Mouse (Mus musculus) urinary bladder, adult 2 months (tissue): ENCODE results near the gene Onecut1. TPM values are rescaled to one million over a fixed set of nuclear protein-coding genes. Genes with fewer than 3 reads are reported as not detected.

Source experiments
- DNase-seq: peaks from one replicate; pipeline ENCODE4 v3.0.0; 2022; ENCODE audit warnings: low spot score
- polyA plus RNA-seq: library from polyadenylated mRNA; depleted of rRNA; stranded (reverse); fragments of >200 nt; gene quantifications from 2 replicates; pipeline ENCODE4 v1.2.3, GENCODE M21; 2012; rRNA removed

Gene Onecut1
- polyA plus RNA-seq, result not detected in 2 replicates

DNA sequence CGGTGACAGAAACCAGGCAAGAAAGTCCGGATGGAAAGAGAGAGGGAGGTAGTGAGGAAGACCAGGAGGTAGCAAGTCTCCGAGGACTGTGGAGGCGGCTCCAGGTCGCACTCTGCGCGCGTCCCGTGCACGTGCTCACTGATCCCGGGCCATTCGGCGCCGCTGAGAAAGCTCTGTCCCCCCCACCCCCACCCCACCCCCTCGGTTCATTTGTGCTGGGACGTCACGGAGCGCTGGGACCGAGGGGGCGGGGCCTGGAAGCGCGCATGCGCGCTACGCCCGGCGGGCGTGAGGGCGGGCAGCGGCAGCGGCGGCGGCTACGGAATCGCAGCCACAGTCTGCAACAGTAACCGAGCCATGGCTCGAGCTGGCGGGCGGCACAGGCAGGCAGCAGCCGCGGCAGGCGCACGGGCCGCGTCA is at the start of gene Onecut1:
Gene Onecut1, plus strand, starts transcription at position 361 of the 420 bp plus-strand sequence.
- DNase-seq, result no peak

DNA sequence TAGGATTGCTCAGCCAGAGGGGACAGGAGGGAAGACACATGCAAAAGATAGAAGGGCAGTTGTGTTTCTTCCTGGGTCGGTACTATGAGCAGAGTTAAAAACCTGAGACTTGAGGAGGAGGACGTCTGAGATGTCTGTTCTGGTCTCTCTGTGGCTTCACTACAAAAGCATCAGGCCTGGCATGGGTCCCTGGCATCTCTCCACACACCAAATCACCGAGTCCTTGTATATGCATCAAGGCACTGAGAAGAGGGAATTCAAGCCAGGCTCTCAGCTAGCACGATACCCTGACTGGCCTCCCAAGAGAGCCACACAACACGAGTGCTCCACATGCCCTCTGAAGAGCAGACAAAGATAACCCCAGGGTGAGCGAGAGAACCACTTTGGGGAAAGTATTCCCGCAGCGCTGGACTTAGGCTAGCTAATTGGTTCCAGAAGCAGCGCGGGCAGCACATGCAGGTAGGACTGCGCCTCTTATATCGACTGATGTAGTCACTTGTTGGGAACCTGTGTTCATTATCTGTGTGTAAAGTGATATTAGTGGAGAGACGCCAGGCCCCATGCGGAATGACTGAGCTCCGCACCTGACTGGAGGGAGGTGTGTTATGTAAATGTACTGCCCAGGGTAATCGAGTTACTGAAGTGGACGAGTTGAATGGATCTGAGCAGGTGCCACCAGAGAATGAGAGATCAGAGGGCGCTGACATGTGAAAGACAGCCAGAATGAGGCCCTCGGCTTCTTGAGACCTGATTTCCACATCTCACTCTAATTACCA is 41.8 kb upstream of the Onecut1 start:
- DNase-seq, result no peak

GRCm38 (mm10) chr9:74825102-74825501 is 36.6 kb upstream of the Onecut1 start:
- DNase-seq, result no peak

DNA sequence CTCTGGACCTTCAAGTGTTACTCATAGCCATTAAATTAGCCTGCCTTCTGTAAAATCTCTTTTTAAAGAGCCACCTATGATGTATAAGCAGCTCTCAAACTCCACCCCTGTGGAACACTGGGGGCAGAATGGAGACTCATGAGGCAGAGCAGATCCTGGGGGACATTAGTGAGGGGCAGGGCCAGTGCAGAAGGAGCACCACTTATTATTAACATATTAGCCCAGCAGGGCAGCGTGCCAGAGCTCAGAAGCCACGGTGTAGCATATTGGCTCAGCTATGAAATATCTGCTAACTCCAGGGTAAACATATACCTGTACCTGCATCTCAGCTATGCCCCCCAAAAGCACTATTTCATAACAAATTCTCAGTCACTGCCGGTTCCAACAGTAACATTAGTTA is 32.5 kb upstream of the Onecut1 start:
- no peak for DNase-seq

GRCm38 (mm10) chr9:74842890-74843289 is 18.8 kb upstream of the Onecut1 start:
- no peak for DNase-seq

GRCm38 (mm10) chr9:74846867-74847830 is 14.6 kb upstream of the Onecut1 start:
- DNase-seq, result no peak

DNA sequence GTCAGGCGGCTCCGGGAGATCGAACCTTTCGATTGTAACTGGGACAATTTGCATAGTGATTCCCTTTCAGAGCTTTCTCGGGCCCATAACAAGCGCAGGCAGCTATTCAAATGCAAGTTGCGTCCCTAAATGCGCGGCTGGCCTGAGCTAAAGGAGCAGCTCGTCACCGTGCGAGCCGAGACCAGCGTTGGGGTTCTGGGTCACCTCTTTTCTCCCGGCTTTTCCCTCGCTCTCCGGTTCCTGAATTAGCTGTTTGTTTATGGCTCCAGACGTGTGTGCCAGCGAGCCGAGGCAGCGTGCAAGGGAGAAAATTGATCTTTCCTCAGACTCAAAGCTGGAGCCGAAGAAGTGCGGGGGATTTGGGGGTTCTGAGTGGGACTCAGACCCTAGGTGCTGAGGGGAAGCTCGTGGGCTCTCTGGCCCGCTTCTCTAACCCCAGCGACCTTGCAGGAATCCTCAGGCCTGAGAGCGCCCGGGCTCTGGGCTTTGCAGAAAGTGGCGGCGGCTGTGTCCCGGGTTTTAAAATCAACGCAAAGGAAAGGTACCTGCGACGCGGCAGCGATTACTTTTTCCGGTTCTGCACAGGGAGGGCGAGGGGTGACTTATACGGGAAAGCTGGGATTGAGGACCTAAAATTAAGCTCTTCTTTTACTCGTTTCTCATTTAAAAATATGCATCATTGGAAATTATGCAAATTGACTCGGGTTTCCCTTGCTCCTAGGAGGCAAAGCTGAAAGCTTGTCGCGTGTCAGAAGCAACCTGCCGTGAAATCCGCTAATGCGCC is 13.1 kb upstream of the Onecut1 start:
- DNase-seq, result no peak

- DNase-seq, result no peak
Measured at GRCm38 (mm10) chr9:74849195-74849978, 12.3 kb upstream of the Onecut1 start.

DNA sequence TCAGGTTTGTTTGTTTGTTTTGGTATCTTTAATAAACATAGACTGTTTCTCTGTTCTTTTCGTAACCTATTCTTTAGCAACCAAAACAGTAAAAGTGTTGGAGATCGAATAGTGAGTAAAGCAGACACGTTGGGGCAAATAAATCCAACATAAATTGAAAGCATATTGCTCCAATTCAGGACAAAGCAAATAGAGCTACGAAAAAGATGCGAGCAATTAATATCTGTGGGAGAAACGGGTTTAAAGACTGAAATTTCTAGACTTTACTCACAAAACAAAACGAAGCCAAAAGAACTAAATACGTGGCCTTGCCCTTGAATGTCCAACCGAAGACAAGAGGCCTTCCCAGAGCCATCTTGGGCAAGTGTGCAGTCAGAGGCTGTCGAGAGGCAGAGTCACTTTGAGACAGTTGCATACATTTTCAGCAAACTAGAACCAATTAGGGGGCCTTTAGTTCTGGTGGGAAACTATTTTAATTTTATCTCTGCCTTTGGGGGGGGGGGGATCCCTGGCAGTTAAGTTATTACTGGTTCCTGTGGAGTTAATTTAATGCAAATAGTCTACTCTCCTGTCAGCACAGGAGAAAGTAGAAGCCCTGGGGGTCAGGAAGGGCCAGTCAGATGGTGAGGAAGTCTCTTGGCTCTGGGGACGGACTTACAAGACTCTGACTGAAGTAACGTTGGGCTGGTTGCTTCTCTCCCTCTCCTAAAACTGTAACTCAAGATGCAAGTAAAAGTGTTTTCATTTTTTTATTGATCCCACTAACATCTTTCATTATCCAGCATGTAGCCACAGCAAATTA is 11.5 kb upstream of the Onecut1 start:
- DNase-seq, result no peak

DNA sequence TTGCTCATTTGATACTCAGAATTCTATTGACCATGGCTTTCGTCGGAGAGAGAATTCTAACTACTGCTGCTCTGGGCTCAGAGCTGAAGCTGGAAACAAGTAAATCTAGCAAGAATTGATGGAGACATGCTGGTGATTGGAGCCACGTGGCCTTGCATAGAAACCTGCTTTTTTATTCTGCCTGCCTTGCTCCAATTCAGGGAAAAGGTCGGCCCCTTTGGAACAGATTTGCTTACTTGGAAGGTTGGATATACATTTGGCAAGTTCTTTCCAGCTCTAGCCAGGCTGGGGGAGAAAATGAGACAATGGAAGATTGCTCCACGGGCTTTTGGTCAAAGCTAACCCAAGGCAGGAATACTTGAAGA is 11.0 kb upstream of the Onecut1 start:
- no peak for DNase-seq

DNA sequence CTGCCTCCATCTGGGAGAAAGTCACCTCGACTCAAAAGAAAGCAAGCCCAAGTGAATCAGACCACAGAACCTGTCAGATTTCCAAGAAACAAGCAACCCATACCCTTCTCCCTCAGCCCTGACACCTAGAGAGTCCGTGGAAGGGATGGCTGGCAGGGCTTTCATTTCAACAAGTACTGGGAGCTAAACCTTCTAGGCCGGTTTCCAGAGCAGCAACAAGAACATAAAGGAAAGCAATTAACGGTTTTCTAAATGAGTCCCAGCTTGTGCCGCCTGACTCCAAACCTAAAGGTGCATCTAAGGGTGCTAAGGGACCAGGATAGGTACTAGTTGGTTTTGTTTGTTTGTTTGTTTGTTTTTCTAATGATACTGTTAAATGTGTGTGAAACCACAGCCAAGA is 10.1 kb upstream of the Onecut1 start:
- no peak for DNase-seq

DNA sequence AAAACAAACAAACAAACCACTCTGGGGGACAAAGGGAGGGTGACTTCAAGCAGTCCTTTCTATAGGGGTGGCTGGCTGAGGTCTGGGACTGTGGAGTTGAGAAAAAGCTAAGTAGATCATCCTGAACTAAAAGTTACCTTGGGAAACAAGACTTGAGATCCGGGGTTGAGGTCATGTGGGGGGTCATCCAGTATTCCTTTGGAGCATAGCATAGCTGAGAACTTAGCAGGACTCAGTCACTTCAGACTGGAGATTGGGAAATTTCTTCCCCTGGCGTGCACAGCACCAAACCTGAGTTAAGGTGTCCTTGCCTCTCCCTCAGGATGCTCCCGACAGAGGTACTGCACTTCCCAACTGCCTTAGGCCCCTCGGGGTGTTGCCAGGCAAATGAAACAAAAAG is 9.4 kb upstream of the Onecut1 start:
- DNase-seq, result no peak

DNA sequence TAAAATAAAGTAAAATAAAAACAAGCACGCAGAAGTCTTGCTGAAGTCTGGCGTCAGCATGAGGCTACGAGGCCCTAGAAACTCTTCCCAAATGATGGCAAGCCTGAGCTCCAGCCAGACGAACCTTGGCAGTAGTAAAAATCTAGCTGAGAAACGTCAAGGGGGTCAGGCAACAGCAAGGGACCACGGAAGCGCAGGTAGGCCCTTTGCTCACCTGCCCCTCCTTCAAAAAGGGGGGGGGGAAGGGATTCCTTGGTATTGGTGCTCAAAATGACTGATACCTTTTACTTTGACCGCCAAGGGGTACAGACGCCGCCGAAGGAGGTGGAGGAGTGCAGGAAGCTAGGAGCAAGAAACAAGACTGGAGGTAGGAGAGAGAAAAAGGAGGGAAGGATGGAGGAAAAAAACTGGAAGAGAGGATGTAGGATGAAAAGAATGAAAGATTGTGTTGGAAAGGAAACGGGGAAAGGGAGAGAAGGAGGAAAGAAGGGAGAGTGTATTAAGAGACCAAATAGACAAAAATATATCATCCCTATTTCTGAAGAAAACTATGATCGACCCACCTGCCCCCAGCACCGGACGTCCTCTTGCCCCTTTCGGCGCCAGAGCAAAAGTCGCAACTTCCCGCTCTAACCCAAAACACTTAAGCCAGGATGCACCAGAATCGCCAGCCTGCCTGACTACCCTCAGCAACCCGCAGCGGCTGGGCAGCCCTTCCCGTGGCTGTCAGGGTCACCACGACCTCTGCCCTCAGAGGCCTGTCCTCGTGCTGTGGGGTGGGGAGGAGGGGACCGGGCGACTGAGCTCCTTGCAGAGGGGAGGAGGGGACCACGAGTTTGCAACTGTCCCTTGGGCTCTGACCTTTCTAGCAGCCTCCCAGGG is 8.3 kb upstream of the Onecut1 start:
- no peak for DNase-seq

DNA sequence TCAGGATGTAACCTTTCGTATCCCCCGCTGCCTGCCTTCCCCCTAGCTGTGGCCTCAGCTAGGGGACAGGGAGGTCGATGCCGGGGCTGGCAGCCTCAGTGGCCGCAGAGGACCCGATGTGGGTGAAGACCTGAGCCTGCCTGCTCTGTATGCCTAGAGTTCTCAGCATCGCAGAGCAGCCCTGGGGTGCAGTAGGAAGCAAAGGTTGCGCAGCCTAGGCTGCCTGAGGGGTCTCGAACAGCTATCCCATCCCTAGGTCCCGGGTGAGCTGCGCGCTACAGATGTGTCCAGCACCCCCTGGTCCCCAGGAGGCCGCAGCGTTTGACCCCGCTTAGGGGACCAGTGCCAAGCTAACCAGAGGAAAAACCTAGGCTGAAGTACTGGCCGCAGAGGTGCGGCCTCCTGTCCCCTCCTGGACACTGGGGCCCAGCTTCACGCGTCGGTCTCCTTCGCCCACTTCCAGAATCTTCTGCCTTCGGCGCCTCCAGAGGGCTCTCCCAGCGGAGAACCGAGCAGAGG is 7.6 kb upstream of the Onecut1 start:
- DNase-seq, result no peak

DNA sequence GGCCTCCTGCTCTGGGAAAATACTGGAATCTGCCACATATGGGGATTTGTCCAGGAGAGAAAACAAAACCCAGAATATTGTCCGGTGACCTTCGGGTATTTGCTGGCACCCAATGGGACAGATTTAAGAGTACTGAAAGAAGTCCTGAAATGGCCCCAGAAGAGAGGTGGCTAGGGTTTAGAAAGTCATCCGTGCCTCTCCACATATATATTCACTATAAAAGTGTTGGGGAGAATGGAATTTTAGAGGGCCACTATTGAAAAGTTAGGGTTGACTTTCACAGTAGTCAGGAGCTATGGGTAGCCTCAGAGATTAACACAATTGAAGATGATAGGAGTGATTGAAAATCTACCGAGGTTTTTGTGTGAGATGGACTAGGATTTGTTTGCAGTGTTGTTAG is 6.3 kb upstream of the Onecut1 start:
- no peak for DNase-seq

- no peak for DNase-seq
Measured at GRCm38 (mm10) chr9:74856578-74857507, 4.9 kb upstream of the Onecut1 start.

DNA sequence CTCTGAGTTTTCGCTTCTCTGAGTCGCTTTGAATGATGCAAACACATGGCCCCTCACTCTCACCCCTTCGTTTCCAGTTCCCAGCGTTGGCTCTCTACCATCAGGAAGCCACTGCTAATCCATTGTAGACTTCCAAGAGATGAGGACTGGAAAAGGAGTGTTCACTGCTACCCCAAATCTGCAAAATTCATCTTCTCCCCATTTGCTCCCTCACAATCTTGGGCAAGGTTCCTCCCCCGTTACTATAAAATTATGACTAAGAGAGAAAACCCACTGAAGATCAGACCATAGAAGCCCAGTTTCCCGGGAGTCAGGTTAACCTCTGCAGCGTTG is 4.2 kb upstream of the Onecut1 start:
- DNase-seq, result no peak

- no peak for DNase-seq
Measured at GRCm38 (mm10) chr9:74858111-74858510, 3.6 kb upstream of the Onecut1 start.
